Mouse (Mus musculus): ENCODE measurements at regions not wholly inside any gene's neighbourhood (a gene's known extent, or its start where the extent isn't known, plus 50 kb on each side); places are given as distances from the start of the nearest gene placed in this dataset.

GRCm38 (mm10) chr6:98754487-98754886, 411.9 kb upstream of the Gm765 start:
- in situ Hi-C loops (cut with MboI; ENCODE audit: low pct_unique_long_range_greater_than_20kb) = no loop called here
- ATAC-seq = no peak
- no peak for TF ChIP-seq CTCF (IDR thresholded peaks at IDR 0.05)
- H3K27me3 ChIP-seq = no peaks in the 10 kb centered on the region
- ChIA-PET CTCF (no interaction called here), POLR2A (no interaction called here)
- no peak for DNase-seq (ENCODE audit: low read depth, low spot score)

GRCm38 (mm10) chr6:98748618-98749017, 406.1 kb upstream of the Gm765 start:
- ATAC-seq (no peak), DNase-seq (ENCODE audit: low read depth, low spot score) (no peak)
- TF ChIP-seq CTCF (IDR thresholded peaks at IDR 0.05) = no peak
- peaks cover 4% of the 10 kb centered on the region for H3K27me3 ChIP-seq
- in situ Hi-C loops (cut with MboI; ENCODE audit: low pct_unique_long_range_greater_than_20kb) = no loop called here
- CTCF ChIA-PET = interaction anchor here (1.3 kb wide), 1 partner anchor 19 kb away, joined by 3 read pairs; no protein-coding TSS in a partner anchor
- POLR2A ChIA-PET = no interaction called here

GRCm38 (mm10) chr6:98746976-98747375, 404.4 kb upstream of the Gm765 start:
- ChIA-PET POLR2A (no interaction called here), CTCF (no interaction called here)
- ATAC-seq = no peak
- no peak for TF ChIP-seq CTCF (IDR thresholded peaks at IDR 0.05)
- DNase-seq (ENCODE audit: low read depth, low spot score) = no peak
- in situ Hi-C loops (cut with MboI; ENCODE audit: low pct_unique_long_range_greater_than_20kb) = no loop called here
- peaks cover 4% of the 10 kb centered on the region for H3K27me3 ChIP-seq

GRCm38 (mm10) chr6:98740447-98740846, 397.9 kb upstream of the Gm765 start:
- POLR2A ChIA-PET = no interaction called here
- DNase-seq (ENCODE audit: low read depth, low spot score) (no peak), ATAC-seq (no peak)
- in situ Hi-C loops (cut with MboI; ENCODE audit: low pct_unique_long_range_greater_than_20kb) = no loop called here
- no peak for TF ChIP-seq CTCF (IDR thresholded peaks at IDR 0.05)
- no peaks in the 10 kb centered on the region for H3K27me3 ChIP-seq
- CTCF ChIA-PET = no interaction called here

GRCm38 (mm10) chr6:98731010-98731530, 388.5 kb upstream of the Gm765 start:
- ChIA-PET POLR2A (no interaction called here), CTCF (no interaction called here)
- DNase-seq (ENCODE audit: low read depth, low spot score) (no peak), ATAC-seq (no peak)
- no peak for TF ChIP-seq CTCF (IDR thresholded peaks at IDR 0.05)
- H3K27me3 ChIP-seq = no peaks in the 10 kb centered on the region
- in situ Hi-C loops (cut with MboI; ENCODE audit: low pct_unique_long_range_greater_than_20kb) = no loop called here

GRCm38 (mm10) chr6:98726605-98727144, 384.1 kb upstream of the Gm765 start:
- ChIA-PET CTCF (no interaction called here), POLR2A (no interaction called here)
- H3K27me3 ChIP-seq = peaks cover 3% of the 10 kb centered on the region
- no peak for TF ChIP-seq CTCF (IDR thresholded peaks at IDR 0.05)
- in situ Hi-C loops (cut with MboI; ENCODE audit: low pct_unique_long_range_greater_than_20kb) = no loop called here
- DNase-seq (ENCODE audit: low read depth, low spot score) = no peak
- ATAC-seq = no peak

- ATAC-seq (no peak), DNase-seq (ENCODE audit: low read depth, low spot score) (no peak)
- TF ChIP-seq CTCF (IDR thresholded peaks at IDR 0.05) = no peak
- CTCF ChIA-PET = no interaction called here
- H3K27me3 ChIP-seq = no peaks in the 10 kb centered on the region
- in situ Hi-C loops (cut with MboI; ENCODE audit: low pct_unique_long_range_greater_than_20kb) = no loop called here
- POLR2A ChIA-PET = no interaction called here
Observed at GRCm38 (mm10) chr6:98704887-98705622, 362.5 kb upstream of the Gm765 start.

GRCm38 (mm10) chr6:98697571-98697970, 355.0 kb upstream of the Gm765 start:
- ChIA-PET POLR2A (interaction anchor here (0.6 to 0.7 kb wide), 2 partner anchors 14 to 234 kb away, joined by 3 to 4 read pairs; no protein-coding TSS in a partner anchor), CTCF (no interaction called here)
- peaks cover 4% of the 10 kb centered on the region for H3K27me3 ChIP-seq
- ATAC-seq (no peak), DNase-seq (ENCODE audit: low read depth, low spot score) (no peak)
- no peak for TF ChIP-seq CTCF (IDR thresholded peaks at IDR 0.05)
- in situ Hi-C loops (cut with MboI; ENCODE audit: low pct_unique_long_range_greater_than_20kb) = no loop called here

- ATAC-seq = no peak
- ChIA-PET POLR2A (no interaction called here), CTCF (no interaction called here)
- no peak for TF ChIP-seq CTCF (IDR thresholded peaks at IDR 0.05)
- no peak for DNase-seq (ENCODE audit: low read depth, low spot score)
- peaks cover 4% of the 10 kb centered on the region for H3K27me3 ChIP-seq
- in situ Hi-C loops (cut with MboI; ENCODE audit: low pct_unique_long_range_greater_than_20kb) = no loop called here
Observed at GRCm38 (mm10) chr6:98693411-98693810, 350.9 kb upstream of the Gm765 start.

GRCm38 (mm10) chr6:98690133-98690532, 347.6 kb upstream of the Gm765 start:
- TF ChIP-seq CTCF (IDR thresholded peaks at IDR 0.05) = no peak
- H3K27me3 ChIP-seq = peaks cover 4% of the 10 kb centered on the region
- in situ Hi-C loops (cut with MboI; ENCODE audit: low pct_unique_long_range_greater_than_20kb) = no loop called here
- CTCF ChIA-PET = interaction anchor here (1.8 kb wide), 1 partner anchor 11 kb away, joined by 5 read pairs; no protein-coding TSS in a partner anchor
- POLR2A ChIA-PET = no interaction called here
- ATAC-seq (no peak), DNase-seq (ENCODE audit: low read depth, low spot score) (no peak)

GRCm38 (mm10) chr6:98689395-98689794, 346.8 kb upstream of the Gm765 start:
- no peak for TF ChIP-seq CTCF (IDR thresholded peaks at IDR 0.05)
- in situ Hi-C loops (cut with MboI; ENCODE audit: low pct_unique_long_range_greater_than_20kb) = no loop called here
- ChIA-PET CTCF (interaction anchor here (1.8 kb wide), 1 partner anchor 10 kb away, joined by 5 read pairs; no protein-coding TSS in a partner anchor), POLR2A (interaction anchor here (0.7 kb wide), 1 partner anchor 13 kb away, joined by 3 read pairs; no protein-coding TSS in a partner anchor)
- DNase-seq (ENCODE audit: low read depth, low spot score) (no peak), ATAC-seq (no peak)
- peaks cover 4% of the 10 kb centered on the region for H3K27me3 ChIP-seq
